Mouse (Mus musculus): ENCODE results near the gene Ciita.
A peak's percentile ranks its signal among the peaks of the same experiment; 100 is the strongest.

Gene Ciita

DNA sequence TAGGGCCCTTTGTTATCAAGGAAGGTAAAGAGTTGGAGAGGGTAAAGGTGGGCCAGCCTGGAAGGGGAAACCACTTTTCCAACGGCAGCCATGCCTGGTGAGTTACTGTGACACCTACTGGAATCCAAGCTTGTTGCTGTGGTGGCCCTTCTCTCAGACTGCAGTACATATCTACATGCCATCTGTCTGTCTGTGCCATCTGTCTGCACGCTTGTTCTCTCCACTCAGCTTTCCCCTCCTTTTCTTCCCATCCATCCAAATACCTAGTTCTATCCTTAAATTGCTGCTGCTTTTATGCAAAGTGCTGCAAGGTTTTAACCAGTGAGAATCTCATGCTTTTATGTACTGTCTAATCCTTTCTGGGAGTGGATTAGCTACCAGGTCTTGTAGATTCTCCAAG lies 69.7 kb downstream of the Ciita start:
- no peak for DNase-seq (ENCODE audit: low read depth, low spot score)

DNA sequence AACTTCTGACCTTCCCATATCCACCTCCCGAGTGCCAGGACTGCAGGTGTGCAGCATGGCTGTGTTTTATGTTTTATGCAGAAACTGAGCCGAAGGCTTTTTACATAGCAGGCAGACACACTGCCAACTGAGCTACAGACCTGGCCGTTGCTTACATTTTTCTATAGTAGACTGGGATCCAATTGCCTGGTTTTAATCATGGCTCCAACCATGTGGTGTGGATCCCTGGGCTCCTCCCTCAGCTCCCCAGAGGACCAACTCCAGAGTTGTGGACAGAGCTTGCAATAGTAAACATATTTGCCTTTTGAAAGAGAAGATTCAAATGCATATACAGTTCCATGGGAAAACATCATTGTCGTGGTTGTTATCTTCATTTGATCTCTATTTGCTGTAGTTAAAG lies 71.7 kb downstream of the Ciita start:
- no peak for DNase-seq (ENCODE audit: low read depth, low spot score)

DNA sequence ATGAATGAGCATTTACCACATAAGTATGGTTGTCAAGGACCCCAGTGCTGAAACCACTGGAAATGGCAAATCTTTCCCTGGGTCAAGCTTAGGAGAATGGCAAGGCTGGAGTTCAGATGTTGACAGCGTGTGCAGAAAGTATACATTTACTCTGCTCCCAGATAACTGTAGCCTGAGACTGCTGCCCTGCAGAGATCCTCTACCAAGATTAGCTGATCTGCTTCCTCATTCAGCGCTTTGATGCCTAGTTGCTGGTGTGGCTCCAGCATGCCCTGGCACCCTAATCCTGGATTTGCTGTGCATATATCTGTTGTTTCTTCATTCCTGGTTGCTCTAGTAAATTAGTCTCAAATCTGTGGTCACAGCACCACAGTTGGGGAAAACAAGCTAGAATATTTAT lies 74.0 kb downstream of the Ciita start:
- no peak for DNase-seq (ENCODE audit: low read depth, low spot score)

DNA sequence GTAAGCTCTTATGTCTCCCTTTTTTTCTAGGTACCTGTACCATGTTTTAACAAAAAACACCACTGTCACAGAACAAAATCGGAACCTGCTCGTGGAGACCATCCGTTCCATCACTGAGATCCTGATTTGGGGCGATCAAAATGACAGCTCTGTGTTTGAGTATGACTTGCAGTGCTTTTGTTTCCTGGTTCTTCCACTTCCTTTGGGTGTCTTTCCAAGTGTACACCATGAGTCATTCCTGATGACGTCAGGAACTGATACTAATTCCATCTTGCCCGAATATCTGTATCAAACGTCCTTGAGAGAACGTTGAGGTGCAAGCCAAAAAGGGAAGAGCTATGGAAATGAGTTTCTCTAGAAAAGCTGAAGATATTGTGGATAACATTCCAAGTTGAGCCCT lies 80.1 kb downstream of the Ciita start:
- no peak for DNase-seq (ENCODE audit: low read depth, low spot score)

DNA sequence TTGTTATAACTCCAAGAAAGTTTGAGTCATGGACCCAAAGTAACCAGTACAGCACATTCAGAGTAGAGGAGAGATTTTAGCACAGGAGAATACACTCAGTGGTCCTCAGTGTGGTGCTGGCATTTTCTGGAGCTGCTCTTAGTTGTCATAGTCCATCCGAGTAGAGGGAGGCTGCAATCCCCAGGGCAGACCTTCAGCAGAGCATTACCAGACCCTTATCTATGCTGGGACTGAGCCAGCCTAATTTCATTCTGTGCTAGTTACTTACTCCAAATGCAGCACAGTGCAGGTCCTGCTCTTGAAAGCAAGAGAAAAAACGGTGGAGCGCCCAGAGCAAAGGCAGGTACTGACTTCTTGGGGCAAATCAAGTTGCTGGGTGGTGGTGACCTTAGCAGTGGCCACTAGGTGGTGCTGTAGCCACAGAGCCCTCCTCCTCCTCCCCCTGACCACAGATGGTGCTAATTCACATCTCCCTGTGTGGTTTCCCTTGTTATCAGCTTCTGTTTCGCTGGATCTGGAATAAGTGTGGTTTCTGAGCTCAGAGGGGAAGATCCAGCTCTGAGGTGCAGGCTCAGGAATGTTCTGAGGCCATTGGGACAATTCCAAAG lies 85.5 kb downstream of the Ciita start:
- DNase-seq (ENCODE audit: low read depth, low spot score): peak; percentile 71

DNA sequence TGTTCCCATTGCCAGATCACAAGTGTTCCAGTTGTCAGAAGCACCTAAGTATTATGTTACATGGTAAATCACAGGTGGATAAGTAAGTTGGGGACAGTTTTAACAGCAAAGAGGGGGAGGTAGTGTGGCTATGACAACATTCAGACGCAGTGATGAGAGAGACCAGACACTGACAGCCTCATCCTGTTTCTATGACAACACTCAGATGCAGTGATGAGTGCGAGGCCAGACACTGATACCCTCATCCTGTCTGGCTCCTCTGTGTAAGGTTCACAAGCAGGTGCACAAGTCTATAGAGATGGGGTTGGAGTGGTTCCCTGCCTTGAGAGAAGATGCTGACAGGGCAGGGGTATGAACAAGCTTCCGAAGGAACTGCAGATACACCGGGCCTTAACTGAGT lies 87.3 kb downstream of the Ciita start:
- DNase-seq (ENCODE audit: low read depth, low spot score): no peak

DNA sequence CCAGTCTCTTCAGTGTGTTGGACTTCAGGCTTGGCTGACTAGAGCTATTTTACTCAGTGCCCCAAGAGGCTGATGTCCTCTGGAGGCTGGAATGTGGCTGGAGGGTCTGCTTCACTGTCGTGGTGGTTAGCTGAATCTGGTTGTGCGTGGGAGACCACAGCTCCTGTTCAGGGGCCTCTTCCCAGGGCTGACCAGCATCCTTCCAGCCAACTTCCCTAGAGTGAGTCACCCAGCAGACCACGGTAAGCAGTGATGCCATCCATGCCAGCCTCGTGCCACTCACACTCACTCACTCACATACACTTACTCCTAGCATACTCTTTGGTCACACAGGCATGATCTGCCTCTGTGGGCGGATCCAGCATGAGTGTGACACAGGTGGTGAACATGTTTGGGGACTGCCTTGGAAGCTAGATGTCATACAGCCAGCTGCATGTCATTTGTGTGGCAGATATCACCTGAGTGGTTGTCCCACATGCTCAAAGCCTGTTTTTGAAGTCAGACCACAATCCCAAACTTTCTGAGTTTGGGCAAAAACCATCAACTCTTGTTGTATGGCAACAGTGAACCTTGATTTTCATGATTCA lies 90.0 kb downstream of the Ciita start:
- DNase-seq (ENCODE audit: low read depth, low spot score): no peak

DNA sequence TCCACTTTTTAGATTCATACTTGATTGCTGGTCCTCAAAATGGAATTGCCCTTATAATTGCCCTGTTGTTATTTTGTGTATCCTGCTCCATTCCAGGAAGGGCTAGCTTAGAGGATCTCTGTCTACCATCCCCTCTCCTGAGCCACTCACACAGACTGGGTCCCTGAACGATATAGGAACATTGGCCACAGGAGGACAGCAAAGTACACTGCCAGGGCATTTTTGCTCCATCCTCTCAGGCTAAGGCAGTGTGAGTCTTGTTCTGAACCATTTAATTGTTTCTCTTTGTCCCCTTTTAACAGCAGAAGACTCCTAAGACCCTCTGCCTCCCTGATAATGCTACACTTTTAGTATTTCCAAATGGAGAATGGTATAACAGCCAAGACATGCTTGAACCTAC lies 90.8 kb downstream of the Ciita start:
- no peak for DNase-seq (ENCODE audit: low read depth, low spot score)

DNA sequence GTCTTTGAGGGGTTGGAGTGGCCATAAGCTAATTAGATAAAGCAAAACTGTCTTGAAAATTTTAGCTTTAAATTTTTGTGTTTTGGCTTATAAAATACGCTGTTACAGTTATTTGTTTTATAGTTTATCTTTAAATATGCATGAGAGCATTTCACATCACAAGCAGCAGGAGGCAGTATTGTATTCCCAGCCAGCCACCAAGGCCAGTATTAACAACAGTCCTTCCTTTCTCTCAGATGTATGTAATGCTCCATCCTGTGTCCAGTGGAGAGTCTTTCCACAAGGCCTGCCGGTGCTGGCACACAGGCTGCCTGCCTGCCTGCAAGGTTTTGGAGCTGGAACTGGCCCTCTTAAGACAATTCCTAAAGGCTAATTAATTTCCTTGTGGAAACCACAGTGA lies 92.0 kb downstream of the Ciita start:
- DNase-seq (ENCODE audit: low read depth, low spot score): peak; percentile 18

DNA sequence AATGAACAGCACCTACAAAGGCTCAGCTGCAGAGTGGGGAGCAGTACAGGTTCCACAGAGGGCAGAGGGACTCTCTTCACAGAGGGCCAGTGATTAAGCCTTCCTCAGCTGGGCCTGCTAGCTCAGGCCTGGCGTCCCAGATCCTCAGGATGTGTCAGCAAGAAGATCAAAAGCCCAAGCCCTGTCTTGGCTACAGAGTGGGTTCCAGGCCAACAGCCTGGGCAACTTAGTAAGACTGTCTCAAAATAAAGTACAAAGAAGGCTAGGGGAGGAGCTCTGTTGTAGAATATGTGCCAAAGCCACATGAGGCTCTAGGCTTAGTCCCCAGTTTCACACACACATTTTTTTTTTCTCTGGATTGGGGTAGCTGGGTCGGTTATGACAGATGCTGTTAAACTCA lies 95.1 kb downstream of the Ciita start:
- DNase-seq (ENCODE audit: low read depth, low spot score): no peak

DNA sequence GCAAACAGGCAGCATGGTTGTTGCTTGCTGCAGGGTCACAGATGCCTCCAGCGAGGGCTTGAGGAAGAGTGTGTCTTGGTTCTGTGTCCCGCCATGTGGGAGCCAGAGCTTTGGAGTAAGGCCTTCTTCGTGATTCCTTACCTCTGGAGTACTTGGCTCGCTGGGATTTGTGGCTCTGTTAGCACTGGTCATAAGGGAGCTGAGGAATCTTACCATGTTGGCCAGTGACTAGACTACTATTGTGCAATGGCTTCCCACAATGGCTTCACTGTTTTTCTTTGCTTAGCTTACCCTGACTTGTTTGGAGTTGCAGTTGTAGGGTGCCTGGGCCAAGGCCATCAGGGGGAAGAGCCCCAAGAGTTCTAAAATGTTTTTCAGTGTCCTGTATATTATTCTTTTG lies 96.1 kb downstream of the Ciita start:
- no peak for DNase-seq (ENCODE audit: low read depth, low spot score)

DNA sequence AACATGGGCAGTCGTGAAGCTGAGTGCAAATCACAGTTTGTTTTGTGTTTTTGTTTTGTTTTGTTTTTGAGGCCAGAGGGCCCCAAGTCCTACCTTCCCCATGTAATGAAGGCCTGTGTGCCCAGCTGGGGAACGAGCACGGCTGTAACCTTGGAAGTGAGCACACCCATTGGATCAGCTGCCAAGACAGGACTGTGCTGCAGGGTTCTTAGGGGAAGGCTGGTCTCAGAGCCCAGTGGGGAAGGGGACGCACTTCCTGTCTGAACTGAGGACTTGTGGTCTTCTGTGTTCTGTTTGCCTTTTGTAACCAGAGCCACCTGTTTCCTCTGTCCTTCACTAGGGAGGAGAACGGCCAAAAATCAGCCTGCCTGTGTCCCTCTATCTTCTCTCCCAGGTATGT lies 97.7 kb downstream of the Ciita start:
- DNase-seq (ENCODE audit: low read depth, low spot score): no peak

Measured in ES-CJ7 (cell line).